Mouse (Mus musculus): ENCODE measurements around the gene Ctbp2.

Gene Ctbp2

DNA sequence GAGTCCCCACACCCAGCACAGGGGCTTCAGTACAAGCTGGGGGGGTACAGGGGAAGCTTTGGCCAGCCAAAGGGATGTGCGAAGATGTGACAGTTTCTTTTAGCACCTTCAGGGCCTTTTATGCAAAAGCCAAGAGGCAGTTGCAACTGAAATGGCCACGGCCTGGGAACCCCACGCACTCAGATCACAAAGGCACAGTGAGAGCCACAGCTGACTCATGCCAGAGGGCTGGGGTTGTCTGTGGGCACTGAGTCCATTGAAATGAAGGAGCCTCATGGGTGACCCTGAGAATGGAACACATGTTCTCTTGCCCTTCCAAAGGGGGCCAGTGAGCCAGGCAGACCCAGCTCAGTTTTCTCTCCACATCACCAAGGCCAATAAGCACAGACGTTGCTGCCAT lies 115.5 kb downstream of the Ctbp2 start:
- DNase-seq (ENCODE audit: low read depth, low spot score) = no peak

DNA sequence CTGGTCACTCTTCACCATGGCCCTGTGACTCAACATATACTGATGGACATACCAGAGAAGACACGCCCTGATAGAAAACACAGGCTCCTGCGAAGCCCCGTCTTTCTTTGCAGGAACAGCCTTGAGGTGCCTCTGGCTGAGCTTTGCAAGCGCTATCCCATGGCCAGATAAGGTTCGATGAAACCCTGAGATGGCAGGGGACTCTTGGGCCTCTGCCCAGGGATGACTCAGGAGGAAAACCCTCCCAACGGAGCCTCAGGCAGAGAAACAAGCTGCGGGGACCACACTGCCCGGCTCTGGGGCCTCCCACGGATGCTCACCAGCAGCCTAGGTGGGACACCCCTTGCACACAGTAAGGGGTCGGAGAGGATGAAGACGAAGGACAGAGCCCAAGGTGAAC lies 116.8 kb downstream of the Ctbp2 start:
- no peak for DNase-seq (ENCODE audit: low read depth, low spot score)

DNA sequence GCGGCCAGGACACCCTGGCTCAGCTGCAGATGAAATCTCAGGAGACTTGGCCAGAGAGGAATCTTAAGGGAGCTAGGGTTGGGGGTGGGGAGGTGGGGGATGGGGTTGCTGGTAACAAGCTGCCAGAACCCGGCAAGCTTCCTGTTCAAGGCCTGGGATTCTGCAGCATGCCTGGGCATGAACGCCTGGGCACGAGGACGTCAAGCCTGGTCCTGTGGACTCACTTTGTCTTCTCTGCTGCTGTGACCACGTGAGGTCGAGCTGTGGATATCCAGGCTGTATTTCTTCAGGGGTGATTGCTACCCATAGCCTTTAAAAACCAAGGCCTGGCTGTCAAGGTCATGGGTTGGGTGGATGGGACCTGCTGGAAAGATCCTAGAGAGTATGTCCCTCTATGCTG lies 118.4 kb downstream of the Ctbp2 start:
- DNase-seq (ENCODE audit: low read depth, low spot score) = no peak

DNA sequence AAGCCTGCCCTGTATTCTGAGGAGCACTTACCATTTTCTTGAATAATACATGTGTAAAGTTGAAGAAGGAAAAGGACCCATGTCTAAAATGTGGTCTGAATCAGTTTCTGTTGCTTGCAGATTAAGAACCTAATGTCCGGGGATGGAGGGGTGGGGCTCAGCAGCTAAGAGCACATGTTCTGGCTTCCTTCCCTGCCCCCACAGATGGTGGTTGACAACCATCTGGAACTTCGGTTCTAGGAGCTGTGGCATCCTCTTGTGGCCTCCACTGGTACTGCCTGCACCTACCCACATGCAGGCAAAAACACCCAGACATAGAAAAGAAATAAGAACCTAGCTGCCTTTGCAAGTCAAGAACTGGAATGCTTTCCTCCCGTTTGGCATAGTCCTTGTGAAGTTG lies 120.7 kb downstream of the Ctbp2 start:
- DNase-seq (ENCODE audit: low read depth, low spot score) = peak; percentile 50

DNA sequence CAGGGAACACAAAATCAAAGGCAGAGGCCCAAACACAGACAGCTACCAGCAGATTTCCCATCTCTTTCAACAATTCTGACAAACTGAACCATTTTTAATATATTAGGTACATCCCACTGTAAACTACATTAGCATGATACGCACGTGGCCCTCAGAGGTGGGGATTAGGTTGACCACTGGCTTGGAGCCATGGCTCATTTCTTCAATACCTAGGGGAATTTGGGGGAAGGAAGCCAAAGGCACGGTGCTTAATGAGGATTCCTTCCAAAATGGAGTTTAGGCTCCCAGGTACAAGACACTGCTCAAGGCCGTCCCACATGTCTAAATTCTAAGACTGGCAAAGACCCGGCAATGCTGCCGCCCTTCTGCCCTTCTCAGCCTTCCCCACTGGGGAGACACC lies 121.9 kb downstream of the Ctbp2 start:
- DNase-seq (ENCODE audit: low read depth, low spot score) = no peak

DNA sequence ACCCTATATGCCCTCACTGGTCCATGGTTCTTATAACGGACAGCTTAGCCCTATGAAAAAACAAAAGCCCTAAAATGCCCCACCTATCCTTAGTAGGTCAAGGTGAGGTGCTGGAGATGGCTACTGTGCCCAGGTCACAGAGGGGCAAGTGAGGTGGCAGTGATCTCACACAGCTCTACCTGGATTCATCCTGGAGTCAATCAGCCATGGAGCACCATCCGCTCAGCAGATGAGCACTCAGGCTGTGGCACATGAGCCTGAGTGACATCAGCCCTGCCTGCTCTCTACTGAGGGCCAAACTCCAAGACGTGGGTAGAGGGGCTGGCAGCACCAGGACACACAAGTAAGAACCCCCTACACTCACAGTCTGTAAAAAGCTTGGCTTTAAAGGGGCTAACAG lies 122.8 kb downstream of the Ctbp2 start:
- DNase-seq (ENCODE audit: low read depth, low spot score) = no peak

DNA sequence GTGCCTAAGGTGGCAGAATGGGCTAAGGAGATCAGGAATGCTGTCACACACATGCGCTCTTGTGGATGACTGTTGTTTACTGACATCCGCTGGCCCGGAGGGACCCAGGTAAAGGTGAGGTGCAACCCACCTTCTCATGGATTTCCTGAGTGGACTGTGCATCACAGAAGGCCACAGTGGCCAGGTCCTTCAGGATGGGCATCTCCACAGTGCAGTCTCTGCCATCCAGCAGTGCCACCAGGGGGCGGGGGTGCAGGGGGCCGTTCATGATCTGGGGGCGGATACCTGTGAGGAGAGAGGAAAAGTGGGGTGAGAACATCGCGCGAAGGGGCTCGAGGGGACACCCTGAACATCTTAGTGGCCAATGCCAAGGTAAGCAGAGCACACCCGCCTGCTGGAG lies 125.1 kb downstream of the Ctbp2 start:
- DNase-seq (ENCODE audit: low read depth, low spot score) = no peak

DNA sequence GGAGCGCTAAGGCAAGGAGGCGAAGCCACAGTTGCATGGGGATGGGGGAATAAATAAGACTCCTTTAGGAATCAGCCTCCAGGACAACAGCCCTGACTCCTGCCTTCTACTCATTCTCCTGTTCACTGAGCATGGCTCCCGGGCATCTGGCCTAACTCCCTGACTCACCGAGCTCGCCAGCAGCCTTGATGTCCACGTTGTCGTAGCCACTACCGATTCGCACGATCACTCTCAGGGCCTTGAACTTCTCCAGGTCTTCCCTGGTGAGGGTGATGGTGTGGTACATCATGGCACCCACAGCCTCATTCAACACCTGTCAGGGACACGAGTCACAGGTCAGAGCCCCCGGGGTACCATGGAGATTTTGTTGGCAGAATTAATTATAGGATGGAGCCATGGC lies 125.5 kb downstream of the Ctbp2 start:
- DNase-seq (ENCODE audit: low read depth, low spot score) = no peak

DNA sequence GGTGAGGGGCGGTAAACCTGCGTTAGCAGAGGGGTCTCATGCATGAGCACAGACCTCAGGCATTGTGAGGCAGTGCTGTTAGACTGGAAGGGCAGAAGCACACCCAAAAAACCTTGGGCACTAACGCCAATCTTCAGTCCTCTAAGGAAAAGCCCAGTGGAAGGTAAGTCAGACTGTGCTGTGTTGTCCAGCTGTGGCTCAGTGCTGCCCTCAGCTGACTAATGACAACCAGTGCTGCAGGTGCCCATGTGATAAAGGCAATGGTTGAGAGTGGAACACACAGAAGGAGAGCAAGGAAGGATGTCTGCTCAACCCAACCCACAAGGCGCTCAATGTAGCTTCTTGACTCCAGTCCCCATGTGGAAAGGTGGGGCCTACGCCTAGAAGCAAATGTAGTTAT lies 127.8 kb downstream of the Ctbp2 start:
- no peak for DNase-seq (ENCODE audit: low read depth, low spot score)

DNA sequence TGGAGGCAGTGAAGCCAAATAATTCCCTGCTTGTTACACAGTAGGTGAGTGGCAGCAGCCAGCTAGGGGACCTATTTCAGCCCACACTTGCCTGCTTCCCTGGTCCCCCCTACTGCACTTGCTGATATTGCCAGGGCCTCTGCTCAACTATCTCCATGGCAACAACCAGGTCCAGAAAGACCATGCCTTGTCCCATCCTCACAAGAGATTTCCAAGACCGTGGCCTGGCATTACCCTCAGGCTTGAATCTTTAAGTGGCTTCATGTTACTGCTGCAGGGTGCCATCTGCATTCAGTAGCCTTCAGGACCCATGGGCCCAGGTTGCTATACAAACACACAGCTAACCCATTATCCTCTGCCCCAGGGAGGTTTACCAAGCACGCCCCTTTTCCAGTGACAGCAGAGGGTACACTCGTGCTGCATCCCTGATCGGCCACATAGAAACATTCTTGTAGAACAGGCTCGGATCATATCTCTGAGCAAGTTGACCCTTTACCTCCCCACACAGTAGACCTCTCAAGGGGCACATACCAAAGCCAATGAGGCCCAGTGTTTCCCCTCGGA lies 129.4 kb downstream of the Ctbp2 start:
- no peak for DNase-seq (ENCODE audit: low read depth, low spot score)

DNA sequence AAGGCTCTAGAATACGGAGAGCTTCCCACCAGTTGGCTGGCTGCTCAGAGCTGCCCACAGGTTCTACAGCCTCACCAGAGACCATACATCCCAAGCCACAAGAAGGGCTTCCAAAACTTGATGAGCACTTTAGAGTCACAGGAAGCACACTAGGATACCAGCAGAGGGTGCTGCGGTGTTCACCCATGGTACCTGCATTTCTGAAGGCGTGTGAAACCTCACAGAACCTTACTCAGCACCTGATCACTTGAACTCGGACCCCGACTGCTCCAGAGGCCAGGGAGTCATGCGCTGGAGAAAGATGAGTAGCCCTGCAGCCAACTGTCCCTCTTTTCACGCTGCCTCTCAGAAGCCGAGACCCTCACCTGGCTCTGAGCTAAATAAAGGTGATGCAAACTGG lies 130.0 kb downstream of the Ctbp2 start:
- no peak for DNase-seq (ENCODE audit: low read depth, low spot score)

DNA sequence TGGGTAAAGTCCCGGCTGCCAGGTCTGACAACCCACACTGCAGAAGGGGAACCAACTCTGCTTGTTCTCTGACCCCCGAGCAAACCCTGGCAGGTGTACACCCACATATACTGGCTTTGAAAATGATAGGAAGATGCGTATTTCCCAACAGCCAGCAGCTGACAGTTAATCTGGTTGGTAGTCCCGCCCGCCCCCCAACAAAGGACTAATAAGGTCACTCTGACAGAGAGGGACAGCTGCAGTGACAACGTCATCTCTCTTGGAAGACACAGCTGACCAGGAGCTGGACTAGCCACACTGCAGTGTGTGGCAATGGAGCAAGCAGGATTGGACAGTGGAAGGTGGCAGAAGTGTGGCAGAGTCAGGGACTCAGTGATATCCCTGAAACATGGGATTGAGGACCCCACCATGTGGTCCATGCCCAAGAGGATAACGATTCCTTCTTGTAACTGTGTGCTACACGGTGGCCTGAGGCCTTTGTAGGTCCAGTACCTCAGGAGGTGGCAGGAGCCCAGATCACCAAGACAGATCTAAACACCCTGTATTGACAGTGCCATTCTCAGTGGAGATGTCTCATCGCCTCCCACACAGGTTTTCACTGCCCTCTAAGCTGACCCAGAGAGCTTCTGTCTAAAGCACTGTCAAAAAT lies 131.1 kb downstream of the Ctbp2 start:
- no peak for DNase-seq (ENCODE audit: low read depth, low spot score)

DNA sequence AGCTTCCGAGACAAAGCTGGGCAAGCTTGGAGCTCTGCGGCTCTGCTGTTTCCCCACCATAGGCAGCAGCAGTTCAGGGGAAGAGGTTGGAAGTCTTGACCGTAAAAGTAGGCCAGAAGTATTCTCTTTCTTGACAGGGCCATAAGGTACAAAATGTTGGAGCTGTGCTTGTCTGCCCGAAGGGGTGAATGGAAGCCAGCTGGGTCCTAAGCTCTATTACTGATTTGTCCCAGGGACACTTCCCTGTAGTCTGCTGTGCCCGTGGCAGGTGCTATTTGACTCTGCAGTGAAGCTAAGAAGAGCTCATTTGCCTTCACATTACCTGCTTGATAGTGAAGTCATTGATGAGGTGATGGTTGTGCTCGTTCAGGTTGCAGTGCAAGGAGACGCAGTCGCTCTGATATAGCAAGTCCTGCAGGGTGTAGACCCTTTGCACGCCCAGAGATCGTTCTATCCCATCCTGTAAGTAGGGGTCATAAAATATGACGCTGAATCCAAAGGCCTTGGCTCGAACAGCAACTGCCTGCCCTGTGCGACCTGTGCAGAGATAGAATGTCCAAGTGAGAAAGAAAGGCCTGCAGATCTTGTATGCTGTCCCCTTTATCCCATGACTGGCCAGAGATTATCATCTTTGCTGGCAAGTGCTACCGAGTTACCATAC lies 132.8 kb downstream of the Ctbp2 start:
- no peak for DNase-seq (ENCODE audit: low read depth, low spot score)

DNA sequence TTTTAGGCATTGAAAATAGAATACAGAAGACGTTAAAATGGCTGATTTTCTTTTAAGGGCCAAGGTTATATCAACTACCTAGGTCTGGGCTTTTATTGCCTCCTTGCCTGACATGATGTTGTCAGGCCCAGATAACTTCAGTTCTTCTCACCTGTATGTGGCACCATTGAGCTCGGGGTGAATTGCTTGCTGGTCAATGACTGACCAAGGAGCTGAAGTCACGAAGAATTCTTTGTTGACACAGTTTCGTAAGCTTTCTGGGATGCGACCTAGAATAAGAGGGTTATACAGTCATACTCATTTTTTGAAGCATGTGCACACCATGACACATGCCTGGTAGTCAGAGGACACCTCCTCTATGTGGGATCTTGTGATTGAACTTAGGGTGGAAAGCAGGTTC lies 134.3 kb downstream of the Ctbp2 start:
- no peak for DNase-seq (ENCODE audit: low read depth, low spot score)

DNA sequence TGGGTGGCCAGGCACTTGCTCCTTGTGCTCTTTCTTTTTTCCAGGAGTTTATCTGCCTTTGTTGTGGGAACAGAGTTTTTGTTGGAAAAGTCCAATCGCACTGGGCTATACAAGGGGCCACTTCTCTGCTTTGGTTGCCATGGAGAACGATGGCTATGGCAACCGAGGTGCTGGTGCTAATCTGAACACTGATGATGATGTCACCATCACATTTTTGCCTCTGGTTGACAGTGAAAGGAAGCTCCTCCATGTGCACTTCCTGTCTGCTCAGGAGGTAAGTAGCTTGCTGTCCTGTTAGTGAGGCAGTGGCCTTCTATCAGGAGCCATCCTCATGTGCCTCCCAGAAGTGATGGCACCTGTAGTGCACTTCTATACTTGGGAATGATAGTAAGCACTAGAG lies 141.5 kb downstream of the Ctbp2 start:
- DNase-seq (ENCODE audit: low read depth, low spot score) = no peak

DNA sequence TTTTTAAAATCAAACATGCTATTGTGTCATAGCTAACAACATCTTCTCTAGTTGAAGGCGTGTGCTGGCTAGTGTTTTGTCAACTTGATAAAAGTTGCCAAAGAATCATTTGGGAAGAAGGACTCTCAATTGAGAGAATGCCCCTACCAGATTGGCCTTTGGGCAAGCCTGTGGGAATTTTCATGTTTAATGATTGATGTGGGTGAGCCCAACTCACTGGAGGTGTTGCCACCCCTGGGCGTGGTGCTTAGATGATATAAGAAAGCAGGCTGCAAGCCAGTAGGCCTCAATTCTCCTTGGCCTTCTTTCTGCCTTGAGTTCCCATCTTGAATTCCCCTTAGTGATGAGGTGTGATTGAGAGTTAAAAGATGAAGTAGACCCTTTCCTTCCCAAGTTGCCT lies 146.2 kb downstream of the Ctbp2 start:
- DNase-seq (ENCODE audit: low read depth, low spot score) = no peak

DNA sequence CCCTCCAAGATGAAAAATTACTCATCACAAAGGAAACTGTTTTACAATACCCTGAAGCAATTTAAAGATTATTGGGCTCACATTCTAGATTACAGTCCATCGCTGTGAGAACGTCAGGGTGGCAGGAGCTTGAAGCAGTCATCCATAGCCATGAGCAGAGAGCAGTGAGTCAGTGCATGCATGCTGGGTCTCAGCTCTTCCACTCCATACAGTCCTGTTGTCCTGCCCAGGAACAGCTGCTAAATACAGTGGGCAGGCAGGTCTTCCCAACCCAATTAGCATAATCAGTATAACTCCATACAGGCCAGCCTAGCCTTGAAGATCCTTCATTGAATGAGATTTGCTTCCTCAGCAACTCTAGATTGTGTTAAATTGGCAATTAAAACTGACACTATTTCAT lies 148.1 kb downstream of the Ctbp2 start:
- DNase-seq (ENCODE audit: low read depth, low spot score) = no peak

DNA sequence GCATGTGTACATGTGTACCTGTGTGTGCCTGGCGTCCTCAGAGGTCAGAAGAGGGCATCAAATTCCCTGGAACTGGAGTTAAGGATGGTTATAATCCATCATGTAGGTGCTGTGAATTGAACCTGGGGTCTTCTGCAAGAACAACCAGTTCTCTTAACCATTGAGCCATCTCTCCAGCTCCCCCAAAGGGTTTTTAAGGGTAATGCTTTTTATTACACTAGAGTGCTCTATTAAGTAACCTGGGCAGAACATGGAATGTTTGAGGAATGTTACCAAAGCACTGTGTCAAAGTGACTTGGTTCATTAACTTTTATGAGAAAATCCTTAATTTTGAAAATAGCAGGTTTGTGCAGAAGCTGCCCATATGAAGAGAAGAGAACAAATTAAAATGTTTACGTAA lies 152.1 kb downstream of the Ctbp2 start:
- no peak for DNase-seq (ENCODE audit: low read depth, low spot score)

DNA sequence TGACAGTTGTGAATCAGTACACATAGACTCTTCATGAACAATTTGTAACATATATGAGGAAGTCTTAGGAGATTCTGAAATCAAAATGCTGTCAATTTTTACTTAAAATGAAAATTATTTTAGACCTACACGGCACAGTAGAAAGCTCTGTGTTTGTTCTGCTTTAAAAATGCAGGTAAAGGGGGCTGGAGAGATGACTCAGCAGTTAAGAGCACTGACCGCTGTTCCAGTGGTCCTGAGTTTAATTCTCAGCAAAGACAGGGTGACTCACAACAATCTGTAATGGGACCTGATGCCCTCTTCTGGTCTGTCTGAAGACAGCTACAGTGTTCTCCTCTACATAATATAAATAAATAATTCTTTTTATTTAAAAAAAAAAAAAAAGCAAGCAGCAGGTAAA lies 158.4 kb downstream of the Ctbp2 start:
- no peak for DNase-seq (ENCODE audit: low read depth, low spot score)

DNA sequence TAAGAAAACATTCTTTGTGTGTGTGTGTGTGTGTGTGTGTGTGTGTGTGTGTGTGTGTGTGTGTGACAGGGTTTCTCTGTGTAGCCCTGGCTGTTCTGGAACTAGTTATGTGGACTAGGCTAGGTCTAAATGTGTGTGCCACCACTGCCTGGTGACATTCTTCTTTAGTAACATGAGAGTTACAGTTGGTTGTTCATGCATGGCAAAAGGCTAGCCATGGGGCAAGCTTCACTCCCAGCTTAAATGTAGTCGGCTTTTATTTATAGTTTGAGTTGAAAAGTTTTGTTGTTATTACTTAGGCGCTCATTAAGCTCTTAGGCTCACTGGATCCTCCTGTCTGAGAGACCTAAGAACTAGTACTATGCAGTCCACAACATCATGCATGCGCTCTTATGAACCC lies 159.8 kb downstream of the Ctbp2 start:
- DNase-seq (ENCODE audit: low read depth, low spot score) = no peak

DNA sequence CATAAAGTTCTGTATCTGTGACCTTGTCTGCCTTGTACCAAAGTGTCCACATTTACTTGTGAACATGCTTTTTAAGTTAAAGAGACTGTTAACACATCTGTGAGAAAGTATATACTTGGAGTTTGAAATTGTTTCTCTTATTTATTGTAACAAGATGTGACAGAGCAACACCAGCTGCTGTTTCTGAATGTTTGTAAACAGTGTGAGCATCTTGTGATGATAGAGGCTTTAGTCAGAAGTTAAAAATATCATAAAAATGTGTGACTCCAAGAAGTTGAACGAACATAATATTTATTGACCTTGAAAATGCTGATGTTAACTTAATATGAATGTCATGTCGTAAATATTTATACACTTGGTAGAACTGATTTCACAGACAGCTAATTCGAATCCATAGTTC lies 173.5 kb downstream of the Ctbp2 start:
- no peak for DNase-seq (ENCODE audit: low read depth, low spot score)

DNA sequence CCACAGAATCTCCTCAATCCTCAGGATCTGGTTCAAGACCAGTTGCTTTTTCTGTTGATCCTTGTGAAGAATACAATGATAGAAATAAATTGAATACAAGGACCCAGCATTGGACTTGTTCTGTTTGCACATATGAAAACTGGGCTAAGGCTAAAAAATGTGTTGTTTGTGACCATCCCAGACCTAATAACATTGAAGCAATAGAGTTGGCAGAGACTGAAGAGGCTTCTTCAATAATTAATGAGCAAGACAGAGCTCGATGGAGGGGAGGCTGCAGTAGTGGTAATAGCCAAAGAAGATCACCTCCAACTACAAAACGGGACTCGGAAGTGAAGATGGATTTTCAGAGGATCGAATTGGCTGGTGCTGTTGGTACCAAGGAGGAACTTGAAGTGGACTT lies 174.2 kb downstream of the Ctbp2 start:
- DNase-seq (ENCODE audit: low read depth, low spot score) = no peak

DNA sequence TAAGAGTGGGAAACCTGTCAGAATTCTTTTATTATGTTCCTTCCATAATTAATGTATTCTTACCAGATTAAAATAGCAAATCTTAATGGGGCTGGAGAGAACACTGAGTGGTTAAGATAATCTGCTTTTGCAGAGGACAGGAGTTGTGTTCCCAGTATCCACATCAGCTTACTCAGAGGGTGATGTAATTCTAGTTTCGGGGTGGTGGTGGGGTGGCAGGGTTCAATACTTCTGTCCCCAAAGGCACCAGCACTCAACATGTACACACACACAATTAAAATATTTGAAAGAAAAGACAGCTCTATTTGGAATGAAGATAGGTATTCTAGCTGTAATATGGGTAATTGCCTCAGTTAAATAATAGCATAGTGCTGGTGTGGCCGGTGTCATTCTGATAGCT lies 183.6 kb downstream of the Ctbp2 start:
- DNase-seq (ENCODE audit: low read depth, low spot score) = no peak

DNA sequence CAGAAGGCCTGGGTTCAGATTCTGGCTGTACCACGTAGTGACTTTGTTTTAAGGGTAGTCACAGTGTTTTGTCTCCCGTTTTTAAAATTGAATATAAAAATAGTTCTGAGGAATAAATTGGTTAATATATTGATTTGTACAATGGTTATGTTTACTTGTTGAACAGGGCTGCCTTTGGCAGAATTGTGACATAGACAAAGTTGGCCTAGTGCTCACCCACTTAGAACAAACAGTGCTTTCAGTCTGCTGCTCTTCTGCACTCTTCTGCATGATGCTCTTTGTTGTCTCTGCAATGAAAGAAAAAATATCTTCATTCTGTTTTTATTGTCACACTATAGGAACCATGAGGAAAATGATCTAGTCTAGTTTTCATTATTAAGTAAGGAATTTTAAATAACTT lies 185.0 kb downstream of the Ctbp2 start:
- DNase-seq (ENCODE audit: low read depth, low spot score) = no peak

Measured in mesoderm, embryonic 11.5 days (tissue).